Mouse (Mus musculus): ENCODE measurements around the gene Mrap2.
A peak's percentile ranks its signal among the peaks of the same experiment; 100 is the strongest.

Gene Mrap2

GRCm38 (mm10) chr9:87182231-87182630 is 38.1 kb downstream of the Mrap2 start:
- no peak for DNase-seq

- no peak for DNase-seq
These were observed 43.2 kb downstream of the Mrap2 start for GRCm38 (mm10) chr9:87187336-87187735.

- DNase-seq: no peak
These were observed 49.6 kb downstream of the Mrap2 start for GRCm38 (mm10) chr9:87193721-87194120.

GRCm38 (mm10) chr9:87197277-87197676 is 53.2 kb downstream of the Mrap2 start:
- DNase-seq: no peak

- DNase-seq: no peak
These were observed 53.9 kb downstream of the Mrap2 start for GRCm38 (mm10) chr9:87198036-87198435.

- DNase-seq: no peak
These were observed 56.3 kb downstream of the Mrap2 start for GRCm38 (mm10) chr9:87200426-87200825.

GRCm38 (mm10) chr9:87200919-87201318 is 56.8 kb downstream of the Mrap2 start:
- DNase-seq: no peak

GRCm38 (mm10) chr9:87202431-87202830 is 58.3 kb downstream of the Mrap2 start:
- peak; percentile 54 for DNase-seq

GRCm38 (mm10) chr9:87210830-87211339 is 66.8 kb downstream of the Mrap2 start:
- no peak for DNase-seq

- DNase-seq: no peak
These were observed 69.1 kb downstream of the Mrap2 start for GRCm38 (mm10) chr9:87213204-87213603.

Data from right cerebral cortex, adult 18-20 months (tissue).